Mouse (Mus musculus): Measurements from ENCODE around the gene Adra2b. TPM values are rescaled to one million over a fixed set of nuclear protein-coding genes. Genes with fewer than 3 reads are reported as not detected.

Gene Adra2b
- polyA plus RNA-seq, 1 experiment from 2014 or later: 0.45 TPM

DNA sequence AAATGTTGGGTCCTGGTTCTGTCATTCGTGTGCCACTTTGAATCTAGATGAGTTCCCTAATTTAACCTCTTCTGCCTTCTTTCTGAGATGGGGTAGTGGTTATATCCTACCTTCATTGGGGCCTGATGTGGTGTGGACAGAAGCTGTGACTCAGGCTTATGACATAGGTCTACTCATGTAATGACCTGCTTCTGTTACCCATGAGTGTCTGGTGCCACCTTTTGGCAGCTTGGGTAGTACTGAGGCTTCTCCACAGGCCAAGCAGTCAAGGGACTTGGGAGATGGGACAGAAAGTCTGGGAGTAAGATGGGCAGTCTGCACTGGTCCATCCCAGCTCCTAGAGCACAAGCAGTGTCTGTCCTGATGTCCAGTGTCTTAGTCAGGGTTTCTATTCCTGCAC lies 16.7 kb upstream of the Adra2b start:
- no peak overlapping the region for H3K4me2 ChIP-seq (replicated peaks)
- no peaks in the 10 kb centered on the region for H3K36me3 ChIP-seq
- no peaks in the 10 kb centered on the region for H3K27me3 ChIP-seq
- no peak overlapping the region for H3K9ac ChIP-seq
- no peak overlapping the region for H3K27ac ChIP-seq
- 80% methylated on average over 1 of the region's 1 CpGs for WGBS
- H3K4me3 ChIP-seq: no peak overlapping the region
- H3K9me3 ChIP-seq: no peaks in the 10 kb centered on the region
- no peaks in the 10 kb centered on the region for H3K4me1 ChIP-seq
- no peak for ATAC-seq (ENCODE audit: low FRiP score, low read depth)

GRCm38 (mm10) chr2:127347147-127347985 lies 15.6 kb upstream of the Adra2b start:
- Histone ChIP-seq H3K36me3 (no peaks in the 10 kb centered on the region), H3K27me3 (no peaks in the 10 kb centered on the region), H3K9ac (no peak overlapping the region), H3K4me2 (replicated peaks) (no peak overlapping the region), H3K9me3 (no peaks in the 10 kb centered on the region), H3K4me3 (no peak overlapping the region), H3K4me1 (no peaks in the 10 kb centered on the region), H3K27ac (no peak overlapping the region)
- ATAC-seq (ENCODE audit: low FRiP score, low read depth): no peak
- 81% methylated on average over 13 of the region's 13 CpGs for WGBS

DNA sequence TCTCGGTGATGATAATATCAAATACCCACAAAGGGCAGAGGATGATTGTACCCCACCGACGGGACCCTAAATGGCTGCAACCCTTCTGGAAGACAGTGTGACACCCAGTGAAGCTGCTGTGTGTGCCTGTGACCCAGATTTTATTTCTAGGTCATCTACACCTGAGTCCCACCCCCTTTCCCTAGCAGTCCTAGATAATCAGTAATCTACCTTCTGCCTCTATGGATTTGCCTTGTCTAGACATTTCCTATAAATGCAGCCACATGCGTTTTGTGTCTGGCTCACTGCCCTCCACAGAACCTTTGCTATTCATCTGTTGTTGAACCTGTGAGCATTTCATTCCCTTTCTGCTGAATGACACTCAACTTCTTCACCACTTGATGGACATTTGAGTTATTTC lies 9.1 kb upstream of the Adra2b start:
- WGBS: 85% methylated on average over 4 of the region's 4 CpGs
- no peaks in the 10 kb centered on the region for H3K36me3 ChIP-seq
- no peak for ATAC-seq (ENCODE audit: low FRiP score, low read depth)
- no peak overlapping the region for H3K9ac ChIP-seq
- no peak overlapping the region for H3K4me3 ChIP-seq
- H3K27ac ChIP-seq: no peak overlapping the region
- peaks cover 27% of the 10 kb centered on the region for H3K27me3 ChIP-seq
- H3K4me2 ChIP-seq (replicated peaks): no peak overlapping the region
- H3K9me3 ChIP-seq: no peaks in the 10 kb centered on the region
- no peaks in the 10 kb centered on the region for H3K4me1 ChIP-seq

- peak; percentile 17; the same call in 1 of the 2 replicates for ATAC-seq (ENCODE audit: low FRiP score, low read depth)
- H3K9ac ChIP-seq: peak overlapping the region; percentile 58
- H3K27me3 ChIP-seq: peaks cover 81% of the 10 kb centered on the region
These were observed 259 bp downstream of the Adra2b start for GRCm38 (mm10) chr2:127363282-127363652.

GRCm38 (mm10) chr2:127363696-127364095 lies 688 bp downstream of the Adra2b start:
- Histone ChIP-seq H3K36me3 (no peaks in the 10 kb centered on the region), H3K27ac (no peak overlapping the region), H3K9ac (peak overlapping the region; percentile 58; the same call in 1 of the 2 replicates), H3K9me3 (no peaks in the 10 kb centered on the region), H3K4me2 (replicated peaks) (peak overlapping the region; percentile 81), H3K4me1 (peaks cover 14% of the 10 kb centered on the region), H3K27me3 (peaks cover 84% of the 10 kb centered on the region), H3K4me3 (peak overlapping the region; percentile 49)
- no peak for ATAC-seq (ENCODE audit: low FRiP score, low read depth)
- WGBS: 5% methylated on average over 20 of the region's 20 CpGs

More at GRCm38 (mm10) chr2:127363282-127363652, 259 bp downstream of the Adra2b start:
- Histone ChIP-seq H3K4me2 (replicated peaks) (peak overlapping the region; percentile 81), H3K4me3 (peak overlapping the region; percentile 49), H3K9me3 (no peaks in the 10 kb centered on the region), H3K4me1 (peaks cover 14% of the 10 kb centered on the region), H3K36me3 (no peaks in the 10 kb centered on the region), H3K27ac (no peak overlapping the region)
- under 1% methylated on average over 28 of the region's 28 CpGs for WGBS

- 10% methylated on average over 8 of the region's 8 CpGs for WGBS
- no peaks in the 10 kb centered on the region for H3K36me3 ChIP-seq
- no peak overlapping the region for H3K4me2 ChIP-seq (replicated peaks)
- H3K4me1 ChIP-seq: peaks cover 14% of the 10 kb centered on the region
- H3K9me3 ChIP-seq: no peaks in the 10 kb centered on the region
- no peak for ATAC-seq (ENCODE audit: low FRiP score, low read depth)
- no peak overlapping the region for H3K9ac ChIP-seq
- H3K4me3 ChIP-seq: 0 out of 2 replicates have a peak overlapping the region, but pooled peaks have one; percentile 49
- H3K27ac ChIP-seq: no peak overlapping the region
- peaks cover 85% of the 10 kb centered on the region for H3K27me3 ChIP-seq
These were observed 1.4 kb downstream of the Adra2b start for GRCm38 (mm10) chr2:127364452-127364851.

DNA sequence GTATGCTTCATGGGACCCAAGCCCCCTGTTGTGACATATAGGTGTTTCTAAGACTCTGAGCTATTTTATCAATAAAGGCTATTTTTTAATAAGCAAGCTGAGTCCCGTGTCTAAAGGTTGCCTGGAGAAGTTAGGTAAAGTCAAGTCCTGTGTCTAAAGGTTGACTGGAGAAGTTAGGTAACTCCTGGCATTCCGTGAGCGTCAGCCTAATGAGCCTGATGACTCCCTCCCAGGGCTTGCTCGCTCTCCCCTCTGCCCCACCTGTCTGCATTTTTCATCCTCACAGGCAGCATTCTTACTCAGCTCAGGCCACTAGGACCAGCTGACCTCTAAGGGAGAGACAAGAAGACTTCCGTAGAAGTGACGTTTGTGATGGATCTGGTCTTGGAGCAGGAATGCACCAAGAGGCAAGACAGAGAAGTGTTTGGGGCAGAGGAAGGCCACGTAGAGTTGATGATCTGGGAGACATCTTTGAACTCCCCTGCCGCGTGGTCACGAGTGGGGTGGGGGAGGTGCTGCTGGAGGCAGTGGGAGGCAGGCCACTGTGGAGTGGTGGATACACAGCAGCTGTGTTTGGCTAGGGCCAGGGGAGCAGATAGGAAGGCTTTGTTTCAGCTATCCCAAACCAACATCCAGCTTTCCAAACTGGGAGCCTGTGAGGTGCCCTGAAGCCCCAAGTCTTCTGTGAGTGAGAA lies 4.3 kb downstream of the Adra2b start:
- peaks cover 14% of the 10 kb centered on the region for H3K4me1 ChIP-seq
- no peak overlapping the region for H3K4me3 ChIP-seq
- WGBS: 52% methylated on average over 10 of the region's 10 CpGs
- H3K9ac ChIP-seq: no peak overlapping the region
- H3K4me2 ChIP-seq (replicated peaks): no peak overlapping the region
- no peak for ATAC-seq (ENCODE audit: low FRiP score, low read depth)
- H3K9me3 ChIP-seq: no peaks in the 10 kb centered on the region
- no peaks in the 10 kb centered on the region for H3K36me3 ChIP-seq
- peaks cover 63% of the 10 kb centered on the region for H3K27me3 ChIP-seq
- H3K27ac ChIP-seq: no peak overlapping the region

DNA sequence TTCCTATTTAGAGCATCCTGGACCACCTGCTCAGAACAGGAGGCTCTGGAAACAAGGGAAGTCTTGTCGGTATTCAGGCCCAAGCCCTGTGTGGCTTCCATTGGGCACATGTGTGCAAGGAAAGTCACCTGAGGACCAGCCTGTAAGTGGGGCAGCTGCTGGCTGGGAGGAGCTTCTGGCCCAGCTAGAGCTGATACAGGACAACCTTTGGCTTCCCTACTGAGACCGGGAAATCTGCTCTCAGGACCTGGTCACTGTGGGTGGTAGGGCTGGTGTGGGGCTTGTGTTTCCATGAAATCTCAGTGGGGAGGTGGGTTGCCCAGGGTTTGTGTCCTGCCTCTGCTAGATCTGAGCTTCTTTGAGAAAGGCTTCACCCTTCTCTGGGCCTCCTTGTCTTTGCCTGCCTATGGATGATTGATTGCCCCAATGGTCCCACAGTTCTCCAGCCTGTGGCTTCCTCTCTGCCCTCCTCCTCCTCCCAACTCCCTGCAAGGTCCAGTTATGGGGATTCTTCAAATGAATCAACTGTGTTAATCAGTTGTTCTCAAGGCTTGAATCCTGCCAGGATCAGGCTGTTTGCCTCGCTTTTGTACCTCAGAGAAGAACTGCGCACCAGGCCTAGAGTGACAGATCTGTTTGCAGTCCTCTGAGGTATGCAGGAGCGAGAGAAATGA lies 6.8 kb downstream of the Adra2b start:
- H3K36me3 ChIP-seq: no peaks in the 10 kb centered on the region
- H3K27ac ChIP-seq: no peak overlapping the region
- H3K27me3 ChIP-seq: peaks cover 38% of the 10 kb centered on the region
- no peak overlapping the region for H3K4me3 ChIP-seq
- no peaks in the 10 kb centered on the region for H3K9me3 ChIP-seq
- no peaks in the 10 kb centered on the region for H3K4me1 ChIP-seq
- no peak for ATAC-seq (ENCODE audit: low FRiP score, low read depth)
- H3K4me2 ChIP-seq (replicated peaks): no peak overlapping the region
- no peak overlapping the region for H3K9ac ChIP-seq
- WGBS: 71% methylated on average over 5 of the region's 5 CpGs

- no peak for ATAC-seq (ENCODE audit: low FRiP score, low read depth)
- Histone ChIP-seq H3K27me3 (peaks cover 28% of the 10 kb centered on the region), H3K9me3 (no peaks in the 10 kb centered on the region), H3K4me2 (replicated peaks) (no peak overlapping the region; the same call in 1 of the 2 replicates), H3K4me1 (no peaks in the 10 kb centered on the region), H3K9ac (no peak overlapping the region), H3K36me3 (no peaks in the 10 kb centered on the region), H3K27ac (no peak overlapping the region), H3K4me3 (no peak overlapping the region)
- 37% methylated on average over 9 of the region's 9 CpGs for WGBS
These were observed 7.8 kb downstream of the Adra2b start for GRCm38 (mm10) chr2:127370561-127371483.

DNA sequence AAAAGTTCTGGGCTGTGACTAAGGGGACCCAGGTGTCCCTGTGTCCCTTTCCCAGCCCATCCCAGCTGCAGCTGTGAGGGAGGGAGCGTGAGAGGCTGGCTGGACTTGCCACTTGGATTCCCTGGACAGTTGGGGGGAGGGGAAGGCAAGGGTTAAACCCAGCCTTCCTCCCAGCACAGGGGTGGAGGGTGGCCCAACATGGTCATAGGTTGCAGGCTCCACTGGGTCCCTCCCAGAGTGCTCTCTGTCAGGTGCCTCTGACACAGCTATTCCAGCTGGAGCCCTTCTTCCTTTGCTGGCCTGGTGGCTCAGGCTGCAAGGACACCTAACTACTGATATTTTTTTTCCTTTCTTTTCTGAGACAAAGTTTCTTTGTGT lies 8.5 kb downstream of the Adra2b start:
- Histone ChIP-seq H3K27me3 (peaks cover 21% of the 10 kb centered on the region), H3K27ac (no peak overlapping the region), H3K9me3 (no peaks in the 10 kb centered on the region), H3K4me3 (no peak overlapping the region), H3K9ac (no peak overlapping the region), H3K36me3 (no peaks in the 10 kb centered on the region), H3K4me2 (replicated peaks) (no peak overlapping the region), H3K4me1 (no peaks in the 10 kb centered on the region)
- 89% methylated on average over 1 of the region's 1 CpGs for WGBS
- no peak for ATAC-seq (ENCODE audit: low FRiP score, low read depth)

DNA sequence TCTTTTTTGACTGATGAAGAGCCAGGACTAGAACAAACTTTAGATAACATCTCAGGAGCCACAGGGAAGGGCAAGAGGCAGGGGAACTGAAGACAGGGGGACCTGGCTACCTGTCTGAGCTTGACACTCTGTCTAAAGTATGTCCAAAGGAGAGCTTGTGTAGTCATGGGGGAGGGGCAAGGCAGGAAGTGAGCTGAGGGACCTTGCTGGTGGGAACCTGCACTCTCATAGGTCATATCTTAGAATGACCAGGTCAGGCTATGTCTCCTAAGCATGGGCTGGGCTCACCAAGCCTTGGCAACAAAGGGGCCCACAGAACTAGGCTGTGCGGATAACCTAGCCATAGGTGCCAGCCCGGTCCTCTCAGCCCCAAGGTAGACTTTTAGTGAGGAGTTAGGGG lies 9.1 kb downstream of the Adra2b start:
- H3K4me2 ChIP-seq (replicated peaks): no peak overlapping the region
- no peak overlapping the region for H3K9ac ChIP-seq
- no peak overlapping the region for H3K27ac ChIP-seq
- peaks cover 16% of the 10 kb centered on the region for H3K27me3 ChIP-seq
- no peaks in the 10 kb centered on the region for H3K36me3 ChIP-seq
- ATAC-seq (ENCODE audit: low FRiP score, low read depth): no peak
- no peaks in the 10 kb centered on the region for H3K4me1 ChIP-seq
- 77% methylated on average over 2 of the region's 2 CpGs for WGBS
- no peak overlapping the region for H3K4me3 ChIP-seq
- no peaks in the 10 kb centered on the region for H3K9me3 ChIP-seq
